Mouse (Mus musculus) liver, embryonic 13.5 days (tissue): ENCODE results near the gene Rnf187. TPM values are rescaled to one million over a fixed set of nuclear protein-coding genes. Genes with fewer than 3 reads are reported as not detected.

Experiments
- microRNA-seq: library from miRNA; unstranded; fragments of <30 nt; microRNA quantifications from one replicate; pipeline ENCODE4, GENCODE M21; 2016
- polyA plus RNA-seq: library from polyadenylated mRNA; unstranded; fragments of >200 nt; fragmentation: Nextera tagmentation; extraction: Ambion mirVana; gene quantifications from 2 replicates; pipeline ENCODE4 v1.2.1, GENCODE M21; 2015

Rnf187 gene
- polyA plus RNA-seq, 1 experiment from 2014 or later, result 130 TPM

Small RNAs within 50 kb of the gene (microRNA-seq; reads per million reads assigned to microRNA genes)
- not detected for gene Gm44313

Other genes starting within 250 kb of the Rnf187 start
- gene Olfr319, start 239.8 kb downstream of the Rnf187 start, polyA plus RNA-seq, result not detected in 2 replicates
- not detected in 2 replicates for gene Olfr318, start 214.9 kb downstream of the Rnf187 start, polyA plus RNA-seq
- not detected in 2 replicates for gene Olfr317, start 199.7 kb downstream of the Rnf187 start, polyA plus RNA-seq
- gene Olfr316, start 186.2 kb downstream of the Rnf187 start, polyA plus RNA-seq, result not detected in 2 replicates
- gene Olfr315, start 165.7 kb downstream of the Rnf187 start, polyA plus RNA-seq, result not detected in 2 replicates
- not detected in 2 replicates for gene Olfr314, start 156.0 kb downstream of the Rnf187 start, polyA plus RNA-seq
- 0.49 TPM in 1 of 2 replicates, not detected in the other for gene Fam183b, start 137.0 kb downstream of the Rnf187 start, polyA plus RNA-seq
- gene Olfr313, start 123.9 kb downstream of the Rnf187 start, polyA plus RNA-seq, result not detected in 2 replicates
- gene Olfr312, start 109.7 kb downstream of the Rnf187 start, polyA plus RNA-seq, result not detected in 2 replicates
- not detected in 2 replicates for gene Olfr311, start 99.7 kb downstream of the Rnf187 start, polyA plus RNA-seq
- gene Gm12258, start 91.8 kb downstream of the Rnf187 start, polyA plus RNA-seq, result 1.3 and 2.2 TPM in 2 replicates
- gene 2810021J22Rik, start 71.7 kb downstream of the Rnf187 start, polyA plus RNA-seq, result 2.3 and 3.0 TPM in 2 replicates
- gene Zfp39, start 34.7 kb downstream of the Rnf187 start, polyA plus RNA-seq, result 3.7 and 5.4 TPM in 2 replicates
- gene Btnl10, start 21.0 kb downstream of the Rnf187 start, polyA plus RNA-seq, result 11.2 and 12.5 TPM in 2 replicates
- 5.5 and 6.3 TPM in 2 replicates for gene Hist3h2ba, start 10.0 kb upstream of the Rnf187 start, polyA plus RNA-seq
- 12.3 and 13.7 TPM in 2 replicates for gene Hist3h2a, start 15.8 kb upstream of the Rnf187 start, polyA plus RNA-seq
- 0.06 and 0.18 TPM in 2 replicates for gene Trim17, start 15.8 kb upstream of the Rnf187 start, polyA plus RNA-seq
- 8.9 and 9.2 TPM in 2 replicates for gene Trim11, start 39.2 kb upstream of the Rnf187 start, polyA plus RNA-seq
- gene Obscn, start 197.5 kb upstream of the Rnf187 start, polyA plus RNA-seq, result 0.23 and 0.35 TPM in 2 replicates
- gene Iba57, start 224.8 kb upstream of the Rnf187 start, polyA plus RNA-seq, result 12.6 and 13.9 TPM in 2 replicates
- 0.05 and 0.07 TPM in 2 replicates for gene Gjc2, start 244.3 kb upstream of the Rnf187 start, polyA plus RNA-seq